Mouse (Mus musculus) intestine, embryonic 16.5 days (tissue): ENCODE measurements around the gene Foxp2. TPM values are rescaled to one million over a fixed set of nuclear protein-coding genes. Genes with fewer than 3 reads are reported as not detected.

Experiments used
- ATAC-seq: fragments of 200-750 bp; cut with Nextera tagmentation; 2 replicates; pipeline ENCODE4 v1.8.0; 2017; ENCODE audit warnings: moderate TSS enrichment, moderate library complexity
- H3K27ac ChIP-seq: fragments of 300-500 bp; sonication (generic); 2 replicates; pipeline ENCODE4 v1.5.1; 2014; ENCODE audit warnings: mild to moderate bottlenecking, low read length
- H3K27me3 ChIP-seq: fragments of 300-500 bp; sonication (generic); replicated peaks from 2 replicates; pipeline ENCODE4 v1.6.1; 2014; ENCODE audit warnings: low read length, control low read depth, mixed read lengths; ENCODE audit not compliant: control insufficient read depth, insufficient read depth
- H3K36me3 ChIP-seq: fragments of 300-500 bp; sonication (generic); 2 replicates; pipeline ENCODE4 v1.6.1; 2014; ENCODE audit warnings: low read length, control low read depth; ENCODE audit not compliant: control insufficient read depth, insufficient read depth
- H3K4me1 ChIP-seq: fragments of 300-500 bp; sonication (generic); 2 replicates; pipeline ENCODE4 v1.6.1; 2014; ENCODE audit warnings: low read length, control low read depth, mixed read lengths; ENCODE audit not compliant: control insufficient read depth, insufficient read depth
- H3K4me2 ChIP-seq: fragments of 300-500 bp; sonication (generic); 2 replicates; pipeline ENCODE4 v1.6.1; 2014; ENCODE audit warnings: low read depth, low read length, control low read depth
- H3K4me3 ChIP-seq: fragments of 300-500 bp; sonication (generic); 2 replicates; pipeline ENCODE4 v1.5.1; 2014; ENCODE audit warnings: mild to moderate bottlenecking, low read length
- H3K9ac ChIP-seq: fragments of 300-500 bp; sonication (generic); 2 replicates; pipeline ENCODE4 v1.6.1; 2014; ENCODE audit warnings: low read depth, low read length
- H3K9me3 ChIP-seq: fragments of 300-500 bp; sonication (generic); 2 replicates; pipeline ENCODE4 v1.6.1; 2016; ENCODE audit warnings: low read length, control low read depth; ENCODE audit not compliant: control insufficient read depth
- WGBS: fragments of 180-500 bp; shearing (Covaris S2); extraction: QIAGEN DNeasy Blood & Tissue Kit; methylation state at CpG from one replicate; pipeline ENCODE4 v1.1.7; 2014; 5-methylcytosine and 5-hydroxymethylcytosine counted together
- polyA plus RNA-seq: library from polyadenylated mRNA; unstranded; fragments of >200 nt; fragmentation: Nextera tagmentation; extraction: Ambion mirVana; gene quantifications from 2 replicates; pipeline ENCODE4 v1.2.1, GENCODE M21; 2015

Foxp2 gene
- polyA plus RNA-seq, 1 experiment from 2014 or later: 13.0 TPM

DNA sequence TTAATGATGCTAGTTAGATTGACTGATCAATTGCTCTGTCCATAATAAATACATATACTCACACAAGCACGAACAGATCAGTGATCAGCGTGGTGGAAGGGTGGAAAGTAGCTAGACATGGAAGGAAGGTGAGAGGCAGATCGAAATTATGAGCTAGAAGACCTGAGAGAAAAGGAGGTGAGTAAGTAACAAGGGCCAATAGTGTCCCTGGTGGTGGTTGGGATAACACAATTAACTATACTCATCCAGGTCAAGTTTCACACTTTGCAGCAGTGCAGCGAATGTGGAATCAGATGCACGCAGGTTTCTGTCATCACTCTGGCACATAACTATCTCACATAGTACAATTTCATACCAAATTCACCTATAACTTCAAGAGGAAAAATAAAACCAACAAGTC, 291.7 kb downstream of the Foxp2 start:
- Histone ChIP-seq H3K9me3 (no peaks in the 10 kb centered on the region), H3K27ac (no peak overlapping the region), H3K27me3 (no peaks in the 10 kb centered on the region), H3K9ac (no peak overlapping the region), H3K36me3 (no peaks in the 10 kb centered on the region), H3K4me1 (no peaks in the 10 kb centered on the region), H3K4me2 (no peak overlapping the region), H3K4me3 (no peak overlapping the region)
- no peak for ATAC-seq
- 72% methylated on average over 5 of the region's 5 CpGs for WGBS

DNA sequence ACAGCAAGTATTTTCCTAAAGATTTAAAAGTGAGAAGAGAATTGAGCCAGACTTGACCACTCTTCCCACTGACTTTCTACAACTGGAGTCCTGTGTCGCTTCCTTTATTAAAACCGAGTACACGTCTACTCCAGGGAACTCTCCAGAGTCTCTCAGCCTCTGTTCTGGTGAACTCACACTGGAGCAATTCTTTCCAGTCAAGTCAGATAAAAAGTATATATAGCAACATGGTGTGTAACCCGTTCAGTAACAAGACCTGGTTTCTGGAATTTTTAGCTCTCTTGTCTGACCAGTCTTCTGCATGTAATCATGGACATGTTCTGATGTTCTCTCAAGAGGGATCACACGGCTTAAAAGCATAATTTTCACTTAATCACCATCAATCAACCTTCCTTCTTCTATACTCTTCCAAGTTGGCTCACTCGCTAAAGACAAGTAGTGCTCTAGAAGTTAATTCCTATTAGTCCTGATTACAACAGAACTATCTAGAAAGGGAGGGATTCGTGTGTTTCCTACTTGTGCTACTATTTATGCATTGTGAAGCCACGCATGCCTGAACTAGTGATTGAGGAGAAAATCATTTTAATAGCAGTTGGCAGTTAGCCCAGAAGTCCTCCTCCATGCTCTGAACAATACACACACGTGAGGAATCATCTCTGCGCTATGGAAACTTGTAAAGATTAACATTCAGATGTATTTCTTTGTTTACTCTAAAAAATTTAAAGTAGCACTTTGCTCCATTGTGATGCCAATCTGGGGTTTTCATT, 341.2 kb downstream of the Foxp2 start:
- Histone ChIP-seq H3K27me3 (no peaks in the 10 kb centered on the region), H3K9ac (no peak overlapping the region), H3K9me3 (no peaks in the 10 kb centered on the region), H3K36me3 (no peaks in the 10 kb centered on the region), H3K4me1 (no peaks in the 10 kb centered on the region), H3K4me3 (no peak overlapping the region), H3K27ac (no peak overlapping the region), H3K4me2 (no peak overlapping the region)
- WGBS: 56% methylated on average over 10 of the region's 10 CpGs
- no peak for ATAC-seq

DNA sequence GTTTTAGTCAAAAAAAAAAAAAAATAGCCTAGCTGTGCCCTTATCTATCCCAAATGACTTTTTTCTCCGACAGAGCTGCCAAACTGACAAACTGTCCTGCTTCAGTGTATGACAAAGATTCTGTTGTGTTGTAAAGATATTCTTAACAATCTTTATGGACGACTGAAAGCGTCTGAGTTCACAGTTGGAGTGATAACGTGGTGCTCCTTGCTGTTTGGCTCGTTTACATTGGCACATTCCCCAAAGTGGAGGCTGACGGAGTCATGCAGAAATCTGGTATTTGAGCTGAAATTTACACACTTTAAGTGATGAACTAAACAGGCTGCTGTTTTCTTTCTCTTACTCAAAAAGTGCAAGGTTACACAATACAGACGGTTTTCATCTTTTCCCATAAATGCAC, 356.2 kb downstream of the Foxp2 start:
- no peak overlapping the region for H3K4me3 ChIP-seq
- no peaks in the 10 kb centered on the region for H3K4me1 ChIP-seq
- peak overlapping the region; percentile 26; the same call in 1 of the 2 replicates for H3K4me2 ChIP-seq
- 8% methylated on average over 7 of the region's 7 CpGs for WGBS
- H3K27me3 ChIP-seq: no peaks in the 10 kb centered on the region
- H3K36me3 ChIP-seq: no peaks in the 10 kb centered on the region
- H3K9me3 ChIP-seq: no peaks in the 10 kb centered on the region
- H3K27ac ChIP-seq: no peak overlapping the region
- ATAC-seq: no peak
- H3K9ac ChIP-seq: no peak overlapping the region

DNA sequence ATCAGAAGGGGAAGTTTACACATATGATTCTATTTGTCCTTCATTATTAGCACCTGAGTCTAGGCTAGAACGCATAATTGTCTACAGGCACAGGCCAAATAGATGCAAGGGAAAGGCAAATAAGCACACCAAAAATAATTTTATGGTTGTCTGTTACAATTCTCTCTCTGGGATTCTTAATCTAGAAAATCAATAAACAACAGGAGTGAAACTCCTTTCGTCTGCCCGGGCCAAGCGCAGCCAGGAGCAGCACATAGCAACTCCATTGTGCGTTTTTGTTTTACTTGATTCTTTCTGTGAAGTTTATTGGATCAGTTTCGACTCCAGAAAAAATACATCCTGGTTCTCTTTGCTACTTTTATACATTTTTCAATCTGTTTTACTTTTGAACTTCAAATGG, 356.7 kb downstream of the Foxp2 start:
- H3K9ac ChIP-seq: no peak overlapping the region
- no peaks in the 10 kb centered on the region for H3K9me3 ChIP-seq
- H3K4me1 ChIP-seq: no peaks in the 10 kb centered on the region
- no peak for ATAC-seq
- 32% methylated on average over 6 of the region's 6 CpGs for whole genome bisulfite sequencing
- no peaks in the 10 kb centered on the region for H3K27me3 ChIP-seq
- H3K27ac ChIP-seq: no peak overlapping the region
- H3K4me3 ChIP-seq: no peak overlapping the region
- H3K4me2 ChIP-seq: peak overlapping the region; percentile 18; the same call in 1 of the 2 replicates
- H3K36me3 ChIP-seq: no peaks in the 10 kb centered on the region

DNA sequence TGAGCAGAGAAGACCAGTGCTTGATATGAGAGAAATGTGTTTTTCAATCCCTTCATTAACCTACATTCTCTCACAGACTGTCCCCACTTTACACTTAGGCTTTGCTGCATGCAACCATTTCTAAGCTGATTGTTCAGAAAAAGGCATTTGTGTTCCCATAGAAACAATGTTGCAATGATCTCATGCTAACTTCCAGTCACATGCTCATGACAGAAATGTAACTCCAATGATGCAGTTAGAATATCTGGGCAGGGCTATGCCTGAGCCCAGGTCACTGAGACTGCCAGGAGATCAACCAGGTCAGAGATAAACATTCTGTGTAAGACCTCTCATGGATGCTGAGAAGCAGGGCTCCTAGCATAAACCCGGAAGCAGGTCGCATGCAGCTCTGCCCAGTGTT, 367.0 kb downstream of the Foxp2 start:
- Histone ChIP-seq H3K4me1 (no peaks in the 10 kb centered on the region), H3K36me3 (no peaks in the 10 kb centered on the region), H3K27me3 (no peaks in the 10 kb centered on the region), H3K4me3 (no peak overlapping the region), H3K27ac (no peak overlapping the region), H3K9ac (no peak overlapping the region), H3K9me3 (no peaks in the 10 kb centered on the region), H3K4me2 (no peak overlapping the region)
- ATAC-seq: no peak
- 79% methylated on average over 2 of the region's 2 CpGs for WGBS

DNA sequence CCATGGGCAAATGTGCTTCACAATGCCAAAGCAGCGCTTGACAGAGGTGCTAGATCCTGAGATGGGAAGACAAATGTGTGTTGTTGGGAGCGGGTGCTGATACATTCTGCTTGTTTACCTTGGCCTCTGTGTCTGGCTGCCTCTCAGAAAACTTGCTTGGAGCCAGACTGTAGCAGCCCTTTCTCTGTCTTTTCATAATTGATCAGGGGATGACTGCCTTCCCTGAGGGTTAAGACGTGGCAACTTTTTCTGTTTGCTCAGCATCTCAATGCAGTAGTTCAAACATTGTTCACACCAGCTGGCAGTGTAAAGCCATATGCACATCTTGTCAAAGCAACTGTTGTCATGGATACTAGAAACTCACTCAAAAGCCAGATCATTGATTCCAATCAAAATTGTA, 384.1 kb downstream of the Foxp2 start:
- Histone ChIP-seq H3K27me3 (no peaks in the 10 kb centered on the region), H3K27ac (no peak overlapping the region), H3K4me2 (no peak overlapping the region), H3K36me3 (no peaks in the 10 kb centered on the region), H3K9ac (no peak overlapping the region), H3K4me3 (no peak overlapping the region), H3K4me1 (no peaks in the 10 kb centered on the region), H3K9me3 (no peaks in the 10 kb centered on the region)
- ATAC-seq: no peak
- WGBS: 57% methylated on average over 3 of the region's 3 CpGs

DNA sequence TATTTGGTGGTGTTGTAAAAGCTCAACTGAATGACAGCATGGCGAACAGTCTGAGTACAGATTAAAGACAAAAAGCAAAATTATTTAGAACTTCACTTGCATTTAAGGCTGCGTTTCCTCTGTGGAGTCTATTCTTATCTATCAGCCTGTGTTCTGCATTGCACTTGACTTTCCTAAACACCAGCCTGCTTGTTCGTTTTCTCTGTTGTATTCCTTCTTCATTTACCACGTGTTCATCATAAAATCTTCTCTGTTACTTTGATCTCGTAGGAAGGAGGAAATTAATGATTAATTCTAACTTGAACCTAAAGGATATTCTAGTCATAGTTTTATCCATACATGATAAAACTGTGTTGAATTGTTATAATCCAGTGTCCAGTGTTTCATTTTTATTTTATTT, 392.9 kb downstream of the Foxp2 start:
- Histone ChIP-seq H3K36me3 (no peaks in the 10 kb centered on the region), H3K4me1 (no peaks in the 10 kb centered on the region), H3K4me2 (no peak overlapping the region), H3K27ac (no peak overlapping the region), H3K27me3 (no peaks in the 10 kb centered on the region), H3K9ac (no peak overlapping the region), H3K9me3 (no peaks in the 10 kb centered on the region), H3K4me3 (no peak overlapping the region)
- 0 out of 2 replicates have a peak, but pooled peaks have one; percentile 55 for ATAC-seq
- WGBS: 59% methylated on average over 5 of the region's 5 CpGs

DNA sequence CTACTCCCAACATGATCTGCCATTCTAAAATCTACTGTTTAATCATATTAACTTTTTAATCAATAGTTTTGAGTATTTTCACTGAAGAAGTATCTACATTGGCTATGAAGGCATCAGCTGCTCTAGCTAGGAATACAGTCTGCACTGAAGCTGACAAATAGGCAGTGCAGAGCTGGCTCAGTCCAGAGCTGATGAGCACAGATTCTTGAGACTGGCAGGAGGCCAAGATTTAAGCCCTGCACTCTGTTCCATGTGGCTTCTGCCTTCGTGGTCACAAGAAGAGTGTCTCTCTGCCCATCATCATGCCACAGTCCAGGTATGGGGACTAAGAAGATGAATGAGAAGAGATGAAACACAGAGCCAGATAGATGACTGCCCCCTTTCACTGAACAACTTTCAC, 398.1 kb downstream of the Foxp2 start:
- Histone ChIP-seq H3K4me1 (peaks cover 3% of the 10 kb centered on the region; the same call in 1 of the 2 replicates), H3K9ac (no peak overlapping the region), H3K9me3 (no peaks in the 10 kb centered on the region), H3K4me2 (no peak overlapping the region), H3K27ac (no peak overlapping the region), H3K27me3 (no peaks in the 10 kb centered on the region), H3K4me3 (no peak overlapping the region), H3K36me3 (no peaks in the 10 kb centered on the region)
- 16% methylated on average over 1 of the region's 1 CpGs for WGBS
- ATAC-seq: peak; percentile 64; the same call in 1 of the 2 replicates

DNA sequence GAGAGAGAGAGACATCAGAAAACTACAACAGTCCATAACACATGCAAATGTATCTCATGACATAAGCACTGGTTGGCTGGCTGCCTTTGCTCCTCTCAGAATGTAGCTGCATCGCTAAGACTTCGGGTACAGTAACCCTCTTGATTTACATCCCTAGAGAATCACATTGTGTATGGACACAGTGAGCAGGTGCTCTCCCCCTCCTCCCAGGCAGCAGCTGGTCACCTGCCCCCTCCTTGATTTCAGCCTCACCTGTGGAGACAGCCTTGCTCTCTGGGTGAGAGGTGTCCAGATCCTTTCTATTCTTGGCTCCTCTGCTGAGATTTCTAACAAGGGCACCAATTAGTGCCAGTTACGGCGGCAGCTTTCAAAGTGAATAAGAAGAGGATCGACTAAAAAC, 409.5 kb downstream of the Foxp2 start:
- H3K36me3 ChIP-seq: no peaks in the 10 kb centered on the region
- H3K4me3 ChIP-seq: no peak overlapping the region
- H3K9me3 ChIP-seq: no peaks in the 10 kb centered on the region
- H3K27ac ChIP-seq: no peak overlapping the region
- no peaks in the 10 kb centered on the region for H3K4me1 ChIP-seq
- no peak for ATAC-seq
- no peak overlapping the region for H3K9ac ChIP-seq
- WGBS: 55% methylated on average over 5 of the region's 5 CpGs
- no peaks in the 10 kb centered on the region for H3K27me3 ChIP-seq
- no peak overlapping the region for H3K4me2 ChIP-seq

DNA sequence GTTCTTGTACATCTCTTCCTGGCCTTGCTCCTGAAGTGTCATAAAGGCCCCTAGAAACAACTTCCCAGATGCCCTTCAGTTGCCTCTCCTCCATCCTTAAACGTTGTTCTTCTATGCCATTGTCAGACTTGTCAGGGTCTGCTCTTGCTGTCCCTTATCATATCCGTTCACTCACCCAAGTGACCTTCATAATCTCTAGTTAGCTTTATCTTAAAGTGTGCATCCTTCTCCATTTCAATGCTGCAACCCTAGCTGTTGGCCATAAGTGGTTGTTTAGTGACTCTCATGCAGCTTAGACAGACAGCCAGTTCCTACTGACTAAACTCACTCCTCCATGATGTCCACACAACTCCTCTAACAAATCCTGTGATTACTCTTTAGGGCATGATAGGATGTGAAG, 415.8 kb downstream of the Foxp2 start:
- H3K4me3 ChIP-seq: no peak overlapping the region
- H3K9me3 ChIP-seq: no peaks in the 10 kb centered on the region
- H3K36me3 ChIP-seq: no peaks in the 10 kb centered on the region
- H3K4me2 ChIP-seq: no peak overlapping the region
- H3K9ac ChIP-seq: no peak overlapping the region
- no peaks in the 10 kb centered on the region for H3K27me3 ChIP-seq
- WGBS: 74% methylated on average over 2 of the region's 2 CpGs
- H3K27ac ChIP-seq: no peak overlapping the region
- ATAC-seq: no peak
- H3K4me1 ChIP-seq: no peaks in the 10 kb centered on the region
